Mouse (Mus musculus) liver, embryonic 11.5 days (tissue): ENCODE data around the gene Fbxl8. TPM values are rescaled to one million over a fixed set of nuclear protein-coding genes. Genes with fewer than 3 reads are reported as not detected.
A peak's percentile ranks its signal among the peaks of the same experiment; 100 is the strongest.

Experiments used
- ATAC-seq: fragments of 200-750 bp; cut with Nextera tagmentation; replicated peaks from 2 replicates; pipeline ENCODE4 v1.8.0; 2017; ENCODE audit warnings: moderate number of reproducible peaks, mild to moderate bottlenecking, moderate TSS enrichment, moderate library complexity; ENCODE audit not compliant: low FRiP score
- DNase-seq: peaks from one replicate; pipeline ENCODE4 v3.0.0-alpha.2; 2017; ENCODE audit warnings: low spot score
- H3K27ac ChIP-seq: fragments of 300-500 bp; sonication (generic); 2 replicates; pipeline ENCODE4 v1.5.1; 2014; ENCODE audit warnings: mild to moderate bottlenecking, low read depth, low read length, control low read depth
- H3K27me3 ChIP-seq: fragments of 300-500 bp; sonication (generic); replicated peaks from 2 replicates; pipeline ENCODE4 v1.6.1; 2014; ENCODE audit warnings: low read length, mixed read lengths; ENCODE audit not compliant: control insufficient read depth, insufficient read depth
- H3K36me3 ChIP-seq: fragments of 300-500 bp; sonication (generic); 2 replicates; pipeline ENCODE4 v1.6.1; 2014; ENCODE audit warnings: mild to moderate bottlenecking, low read length, moderate library complexity, mixed read lengths; ENCODE audit not compliant: control insufficient read depth, insufficient read depth
- H3K4me1 ChIP-seq: fragments of 300-500 bp; sonication (generic); replicated peaks from 2 replicates; pipeline ENCODE4 v1.6.1; 2014; ENCODE audit warnings: low read length, mixed read lengths; ENCODE audit not compliant: control insufficient read depth, insufficient read depth
- H3K4me2 ChIP-seq: fragments of 300-500 bp; sonication (generic); 2 replicates; pipeline ENCODE4 v1.6.1; 2014; ENCODE audit warnings: mild to moderate bottlenecking, control low read depth, moderate library complexity
- H3K4me3 ChIP-seq: fragments of 300-500 bp; sonication (generic); 2 replicates; pipeline ENCODE4 v1.5.1; 2014; ENCODE audit warnings: low read depth, low read length, control low read depth
- H3K9ac ChIP-seq: fragments of 300-500 bp; sonication (generic); 2 replicates; pipeline ENCODE4 v1.6.1; 2014; ENCODE audit warnings: low read depth, low read length, control low read depth
- H3K9me3 ChIP-seq: fragments of 300-500 bp; sonication (generic); 2 replicates; pipeline ENCODE4 v1.6.1; 2016; ENCODE audit warnings: low read length, inconsistent platforms, mixed read lengths; ENCODE audit not compliant: control insufficient read depth
- WGBS: fragments of 180-500 bp; shearing (Covaris S2); extraction: QIAGEN DNeasy Blood & Tissue Kit; methylation state at CpG from one replicate; pipeline ENCODE4 v1.1.7; 2014; 5-methylcytosine and 5-hydroxymethylcytosine counted together
- polyA plus RNA-seq: library from polyadenylated mRNA; unstranded; fragments of >200 nt; fragmentation: Nextera tagmentation; extraction: Ambion mirVana; gene quantifications from 2 replicates; pipeline ENCODE4 v1.2.1, GENCODE M21; 2014

The Fbxl8 gene
- polyA plus RNA-seq, 1 experiment from 2014 or later, result 2.0 TPM

- no peaks in the 10 kb centered on the region for H3K36me3 ChIP-seq
- DNase-seq (no peak), ATAC-seq (no peak)
- no peak overlapping the region for H3K27ac ChIP-seq
- 43% methylated on average over 16 of the region's 16 CpGs for WGBS
- H3K9me3 ChIP-seq, result peaks cover 6% of the 10 kb centered on the region; the same call in 1 of the 2 replicates
- H3K27me3 ChIP-seq, result peaks cover 49% of the 10 kb centered on the region
- H3K4me1 ChIP-seq, result peaks cover 32% of the 10 kb centered on the region
- H3K9ac ChIP-seq, result no peak overlapping the region; the same call in 1 of the 2 replicates
- peak overlapping the region; percentile 64 for H3K4me3 ChIP-seq
- H3K4me2 ChIP-seq, result peak overlapping the region; percentile 81
Measured at GRCm38 (mm10) chr8:105263244-105263912, 1.1 kb upstream of the Fbxl8 start.

- Histone ChIP-seq H3K27ac (no peak overlapping the region), H3K4me1 (peaks cover 35% of the 10 kb centered on the region), H3K4me3 (peak overlapping the region; percentile 64), H3K9ac (peak overlapping the region; percentile 75), H3K27me3 (peaks cover 49% of the 10 kb centered on the region), H3K9me3 (peaks cover 6% of the 10 kb centered on the region; the same call in 1 of the 2 replicates), H3K36me3 (no peaks in the 10 kb centered on the region), H3K4me2 (peak overlapping the region; percentile 81)
- ATAC-seq, result 0 out of 2 replicates have a peak, but pooled peaks have one; percentile 24
- 13% methylated on average over 10 of the region's 10 CpGs for WGBS
- DNase-seq, result no peak
Measured at GRCm38 (mm10) chr8:105265128-105265527, 680 bp downstream of the Fbxl8 start.

GRCm38 (mm10) chr8:105266775-105267174 is 2.3 kb downstream of the Fbxl8 start:
- peaks cover 62% of the 10 kb centered on the region for H3K27me3 ChIP-seq
- H3K27ac ChIP-seq, result no peak overlapping the region
- 19% methylated on average over 13 of the region's 13 CpGs for WGBS
- ATAC-seq (no peak), DNase-seq (no peak)
- H3K9ac ChIP-seq, result no peak overlapping the region
- peaks cover 6% of the 10 kb centered on the region; the same call in 1 of the 2 replicates for H3K9me3 ChIP-seq
- H3K4me1 ChIP-seq, result peaks cover 35% of the 10 kb centered on the region
- H3K4me3 ChIP-seq, result no peak overlapping the region
- H3K4me2 ChIP-seq, result no peak overlapping the region
- H3K36me3 ChIP-seq, result no peaks in the 10 kb centered on the region

- H3K36me3 ChIP-seq, result no peaks in the 10 kb centered on the region
- 4% methylated on average over 65 of the region's 65 CpGs for WGBS
- H3K27ac ChIP-seq, result no peak overlapping the region
- peaks cover 6% of the 10 kb centered on the region; the same call in 1 of the 2 replicates for H3K9me3 ChIP-seq
- H3K9ac ChIP-seq, result peak overlapping the region; percentile 28
- H3K27me3 ChIP-seq, result peaks cover 79% of the 10 kb centered on the region
- ATAC-seq, result peak; percentile 3; the same call in 1 of the 2 replicates
- peaks cover 32% of the 10 kb centered on the region for H3K4me1 ChIP-seq
- peak overlapping the region; percentile 73 for H3K4me2 ChIP-seq
- peak overlapping the region; percentile 45 for H3K4me3 ChIP-seq
- DNase-seq, result peak; percentile 65
Measured at GRCm38 (mm10) chr8:105268342-105269074, 4.1 kb downstream of the Fbxl8 start.

GRCm38 (mm10) chr8:105269075-105269458 is 4.6 kb downstream of the Fbxl8 start:
- DNase-seq (no peak), ATAC-seq (no peak)
- Histone ChIP-seq H3K27me3 (peaks cover 83% of the 10 kb centered on the region), H3K27ac (no peak overlapping the region), H3K4me3 (peak overlapping the region; percentile 45), H3K36me3 (no peaks in the 10 kb centered on the region), H3K9ac (no peak overlapping the region), H3K4me1 (peaks cover 30% of the 10 kb centered on the region), H3K9me3 (peaks cover 6% of the 10 kb centered on the region; the same call in 1 of the 2 replicates), H3K4me2 (peak overlapping the region; percentile 73)
- 6% methylated on average over 10 of the region's 10 CpGs for WGBS

- DNase-seq, result no peak
- 0 out of 2 replicates have a peak, but pooled peaks have one; percentile 22 for ATAC-seq
- Histone ChIP-seq H3K9me3 (peaks cover 6% of the 10 kb centered on the region; the same call in 1 of the 2 replicates), H3K27ac (no peak within 1 kb of the TSS), H3K4me3 (peak within 1 kb of the TSS; percentile 45), H3K27me3 (peaks cover 87% of the 10 kb centered on the region), H3K4me1 (peaks cover 30% of the 10 kb centered on the region), H3K4me2 (peak within 1 kb of the TSS; percentile 73), H3K9ac (no peak within 1 kb of the TSS; the same call in 1 of the 2 replicates), H3K36me3 (no peaks in the 10 kb centered on the region)
- WGBS, result 2% methylated on average over 42 of the region's 42 CpGs
Measured at GRCm38 (mm10) chr8:105269461-105269947, 5.1 kb downstream of the Fbxl8 start, which contains the start of gene Hsf4. Hsf4 (plus strand) TSS chr8:105269801.

- Histone ChIP-seq H3K36me3 (no peaks in the 10 kb centered on the region), H3K4me2 (peak overlapping the region; percentile 73), H3K9me3 (peaks cover 6% of the 10 kb centered on the region; the same call in 1 of the 2 replicates), H3K27me3 (peaks cover 95% of the 10 kb centered on the region), H3K4me1 (peaks cover 23% of the 10 kb centered on the region), H3K4me3 (peak overlapping the region; percentile 45), H3K9ac (no peak overlapping the region), H3K27ac (no peak overlapping the region)
- ATAC-seq, result no peak
- WGBS, result 6% methylated on average over 39 of the region's 39 CpGs
- no peak for DNase-seq
Measured at GRCm38 (mm10) chr8:105270101-105270915, 5.9 kb downstream of the Fbxl8 start.

- Histone ChIP-seq H3K36me3 (no peaks in the 10 kb centered on the region), H3K27ac (no peak overlapping the region), H3K4me2 (no peak overlapping the region), H3K4me3 (no peak overlapping the region), H3K27me3 (peaks cover 97% of the 10 kb centered on the region), H3K4me1 (peaks cover 23% of the 10 kb centered on the region), H3K9ac (no peak overlapping the region), H3K9me3 (peaks cover 6% of the 10 kb centered on the region; the same call in 1 of the 2 replicates)
- 3% methylated on average over 11 of the region's 11 CpGs for WGBS
- no peak for DNase-seq
- ATAC-seq, result no peak
Measured at GRCm38 (mm10) chr8:105270916-105271186, 6.4 kb downstream of the Fbxl8 start.
